Mouse (Mus musculus) neutrophil, adult 59 days (primary cell): ENCODE data around the gene Cisd2. TPM values are rescaled to one million over a fixed set of nuclear protein-coding genes. Genes with fewer than 3 reads are reported as not detected.

Experiments used
- total RNA-seq, 2 experiments: library from RNA; stranded (reverse); gene quantifications; 1 replicate in 1 of 2; 2 replicates in 1 of 2; pipeline ENCODE4 v1.2.4; 2023

Cisd2 gene
- 10 to 100 TPM; 21.1 to 22.8 TPM for total RNA-seq

DNA sequence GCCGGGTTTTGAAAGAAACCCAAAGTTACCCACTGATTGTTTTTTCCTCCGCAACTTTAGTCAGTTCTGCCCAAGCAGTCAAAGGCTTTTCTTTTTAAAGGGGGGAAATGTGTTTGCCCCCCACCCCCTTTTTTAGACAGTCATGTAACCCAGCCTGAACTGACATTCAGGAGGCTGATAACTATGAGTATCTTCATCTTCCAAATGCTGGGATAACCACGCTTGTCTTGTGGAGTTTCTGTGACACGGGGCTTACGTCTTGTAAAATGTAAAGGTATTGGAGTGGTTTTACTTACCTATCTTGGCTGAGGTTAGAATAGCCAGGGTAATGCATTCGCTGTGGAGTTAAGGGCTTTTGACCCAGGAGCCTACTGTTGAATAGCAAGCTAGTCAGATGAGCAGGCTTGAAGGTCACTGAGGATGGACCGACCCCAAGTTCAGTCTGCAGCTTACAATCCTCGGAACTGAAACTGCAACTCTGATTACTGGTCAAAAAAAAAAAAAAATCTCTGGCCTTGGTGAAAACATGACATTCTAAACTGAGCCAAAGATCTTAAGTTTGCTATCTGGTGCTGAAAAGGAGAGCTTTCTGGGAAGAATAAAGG is at the start of gene Cisd2:
TSS of gene Cisd2 (minus strand) at position 318 of the 605 bp plus-strand sequence.

DNA sequence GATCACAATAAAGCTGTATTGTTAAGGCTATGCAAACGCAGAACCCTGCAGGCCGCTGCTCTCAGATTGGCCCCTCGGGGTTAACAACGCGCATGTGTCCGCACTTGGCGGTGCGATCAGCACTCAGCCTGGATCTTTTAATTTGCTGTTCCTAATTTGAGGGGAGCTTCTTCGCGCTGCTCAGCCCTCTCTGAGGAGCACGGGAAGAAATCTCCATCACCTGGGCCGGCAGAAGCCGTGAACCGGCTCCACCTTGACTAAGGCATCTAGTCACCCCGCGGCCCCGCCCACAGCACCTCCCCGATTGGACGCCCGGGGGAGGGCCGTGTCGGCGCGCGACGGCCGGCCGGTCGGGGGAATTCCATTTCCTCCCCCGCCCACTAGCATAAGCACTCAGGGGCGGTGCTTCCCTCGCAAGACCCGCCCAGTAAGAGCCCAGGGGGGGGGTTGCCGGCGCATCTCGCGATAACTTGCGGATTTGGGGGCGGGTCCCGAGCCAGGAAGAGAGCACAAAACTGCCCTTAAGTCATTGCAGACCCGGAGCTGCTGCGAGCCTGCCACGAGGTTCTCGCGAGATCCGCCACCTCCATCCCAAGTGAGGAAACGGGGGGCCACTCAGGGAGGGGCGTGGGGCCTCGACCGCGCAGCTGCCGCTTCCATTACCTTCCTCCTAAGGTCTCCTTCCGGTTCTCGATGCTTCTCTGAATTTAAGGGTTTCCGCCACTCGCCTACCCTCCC is 14.2 kb upstream of the Cisd2 start, which contains the start of gene Ube2d3:
TSS of gene Ube2d3 (plus strand) at position 392 of the 738 bp plus-strand sequence.

Other genes starting within 250 kb of the Cisd2 start
- gene Cenpe, start 211.4 kb downstream of the Cisd2 start, total RNA-seq: 10 to 100 TPM; 24.6 to 26.1 TPM
- under 1 TPM in 1 of 2 experiments, not detected in 1; 0.64 TPM for gene Bdh2, start 142.7 kb downstream of the Cisd2 start, total RNA-seq
- not detected for gene Slc9b2, start 116.2 kb downstream of the Cisd2 start, total RNA-seq
- not detected for gene Slc9b1, start 75.9 kb downstream of the Cisd2 start, total RNA-seq
- gene Ube2d3, start 14.2 kb upstream of the Cisd2 start, total RNA-seq: 100 to 1,000 TPM; 437 to 481 TPM
- 10 to 100 TPM; 24.3 to 25.2 TPM for gene Manba, start 61.7 kb upstream of the Cisd2 start, total RNA-seq